Mouse (Mus musculus) small intestine, adult 2 months (tissue): Measurements from ENCODE around the gene Arl4c.

Experiments used
- CTCF ChIP-seq: fragments of 200-500 bp; IDR thresholded peaks from 2 replicates; pipeline ENCODE4 v1.5.1; 2012; ENCODE audit warnings: low read depth, mild to moderate bottlenecking, control low read depth, inconsistent platforms, low read length, moderate library complexity, mixed read lengths; ENCODE audit not compliant: insufficient replicate concordance, insufficient read length; ENCODE audit errors: extremely low read depth
- POLR2A ChIP-seq: fragments of 200-500 bp; IDR thresholded peaks from 2 replicates; pipeline ENCODE4 v1.6.1; 2012; ENCODE audit warnings: low read depth, mild to moderate bottlenecking, control low read depth, inconsistent platforms, low read length, moderate library complexity

DNA sequence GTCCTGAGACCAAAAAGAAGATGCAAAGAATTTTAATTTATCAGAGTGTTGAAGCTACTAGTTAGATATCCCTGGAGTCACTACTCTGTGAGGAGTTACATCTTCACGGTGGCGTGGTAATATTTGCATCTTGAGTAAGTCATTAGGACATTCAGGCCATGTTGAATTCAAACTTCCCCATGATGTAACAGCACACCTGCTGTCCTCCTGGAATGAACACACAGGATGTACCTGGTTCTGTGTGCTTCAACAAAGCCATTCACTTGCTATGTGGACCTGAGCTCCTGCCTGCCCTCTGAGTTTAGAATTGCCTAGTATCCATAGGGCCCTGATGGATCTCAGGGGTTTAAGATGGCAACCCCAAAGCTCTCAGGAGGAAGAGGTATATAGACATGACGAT is 60.8 kb downstream of the Arl4c start:
- TF ChIP-seq POLR2A, result no peak
- no peak for TF ChIP-seq CTCF
